Mouse (Mus musculus): Measurements from ENCODE around the gene Lrrc8e. TPM values are rescaled to one million over a fixed set of nuclear protein-coding genes. Genes with fewer than 3 reads are reported as not detected.

Gene Lrrc8e
- total and polyA plus RNA-seq, 3 experiments = 0.29 to 0.52 (median 0.37) TPM

DNA sequence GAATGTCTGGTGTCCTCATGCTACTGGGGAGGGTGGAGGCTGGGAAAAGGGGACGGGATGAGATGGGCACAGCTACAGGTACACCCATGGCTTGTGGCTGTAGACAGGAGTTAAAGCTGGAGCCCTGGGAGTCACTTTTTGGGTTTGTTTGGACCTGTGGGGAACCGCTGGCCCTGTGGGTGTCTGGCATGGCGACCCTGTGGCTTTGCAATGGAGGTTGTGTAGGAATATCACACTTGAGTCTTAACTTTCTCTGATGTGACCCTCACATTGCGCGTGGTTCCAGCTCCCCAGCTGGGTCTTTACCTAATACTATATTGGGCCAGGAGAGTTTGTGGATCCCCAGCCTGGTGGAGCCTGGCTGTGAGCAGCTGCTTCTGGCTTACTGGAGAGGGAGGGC lies 18.4 kb downstream of the Lrrc8e start:
- Histone ChIP-seq H3K27ac (no peak overlapping the region), H3K79me2 (replicated peaks; ENCODE audit: control insufficient read depth, insufficient read depth, low read length) (no peaks in the 10 kb centered on the region), H3K4me1 (ENCODE audit: control insufficient read depth, insufficient read depth, low read length) (no peaks in the 10 kb centered on the region; the same call in 1 of the 2 replicates), H3K4me3 (no peak overlapping the region), H3K27me3 (ENCODE audit: control insufficient read depth, insufficient read depth, low read length) (no peaks in the 10 kb centered on the region), H3K36me3 (ENCODE audit: control insufficient read depth, insufficient read depth, low read length) (no peaks in the 10 kb centered on the region; the same call in 1 of the 2 replicates), H3K9ac (ENCODE audit: low read depth, low read length) (no peak overlapping the region)
- TF ChIP-seq CTCF (IDR thresholded peaks at IDR 0.05) (no peak), POLR2A (IDR thresholded peaks at IDR 0.05; ENCODE audit: insufficient read depth, low read depth, low read length) (no peak), EP300 (IDR thresholded peaks at IDR 0.05; ENCODE audit: insufficient read depth, low read depth, low read length) (no peak)
- 94% methylated on average over 5 of the region's 5 CpGs for WGBS
- no peak for DNase-seq
- intact Hi-C loops (cut with DNase I) = no loop called here

DNA sequence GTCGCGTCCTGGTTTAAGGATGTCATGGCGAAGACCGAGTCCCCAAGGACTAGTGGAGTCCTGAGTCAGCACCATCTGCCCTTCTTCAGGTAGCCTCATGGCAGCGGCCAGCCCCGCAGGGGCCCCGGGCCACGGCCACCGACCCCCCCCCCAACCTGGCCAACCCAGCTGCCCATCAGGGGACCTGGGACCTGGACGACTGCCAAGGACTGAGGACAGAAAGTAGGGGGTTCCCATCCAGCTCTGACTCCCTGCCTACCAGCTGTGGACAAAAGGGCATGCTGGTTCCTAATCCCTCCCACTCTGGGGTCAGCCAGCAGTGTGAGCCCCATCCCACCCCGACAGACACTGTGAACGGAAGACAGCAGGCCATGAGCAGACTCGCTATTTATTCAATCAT lies 19.1 kb downstream of the Lrrc8e start:
- no peaks in the 10 kb centered on the region for H3K4me1 ChIP-seq (ENCODE audit: control insufficient read depth, insufficient read depth, low read length)
- 86% methylated on average over 13 of the region's 13 CpGs for WGBS
- H3K9ac ChIP-seq (ENCODE audit: low read depth, low read length) = no peak overlapping the region
- H3K27ac ChIP-seq = no peak overlapping the region
- H3K36me3 ChIP-seq (ENCODE audit: control insufficient read depth, insufficient read depth, low read length) = no peaks in the 10 kb centered on the region
- no peak for DNase-seq
- intact Hi-C loops (cut with DNase I) = no loop called here
- no peaks in the 10 kb centered on the region for H3K27me3 ChIP-seq (ENCODE audit: control insufficient read depth, insufficient read depth, low read length)
- no peak for TF ChIP-seq POLR2A (IDR thresholded peaks at IDR 0.05; ENCODE audit: insufficient read depth, low read depth, low read length)
- no peak for TF ChIP-seq CTCF (IDR thresholded peaks at IDR 0.05)
- TF ChIP-seq EP300 (IDR thresholded peaks at IDR 0.05; ENCODE audit: insufficient read depth, low read depth, low read length) = no peak
- no peak overlapping the region for H3K4me3 ChIP-seq
- H3K79me2 ChIP-seq (replicated peaks; ENCODE audit: control insufficient read depth, insufficient read depth, low read length) = no peaks in the 10 kb centered on the region

DNA sequence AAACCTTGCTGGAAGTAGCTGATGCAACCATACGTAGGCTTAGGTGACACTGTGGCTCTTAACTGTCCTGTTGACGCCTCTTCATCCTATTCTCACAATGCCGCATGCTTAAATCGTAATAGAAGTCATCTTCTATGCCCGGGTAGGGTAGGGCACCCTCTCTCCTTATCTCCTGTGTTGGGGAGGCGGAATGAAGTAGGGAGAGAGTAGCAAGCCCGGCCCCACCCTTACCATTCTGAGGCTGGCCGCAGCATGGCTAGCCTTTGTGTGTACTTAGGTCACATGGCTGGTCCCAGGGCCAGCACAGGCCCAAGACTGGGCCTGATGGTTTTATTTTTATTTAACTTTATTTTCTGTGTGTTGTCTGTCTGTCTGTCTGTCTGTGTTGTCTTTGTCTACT lies 20.6 kb downstream of the Lrrc8e start:
- WGBS = 85% methylated on average over 8 of the region's 8 CpGs
- DNase-seq = no peak
- Histone ChIP-seq H3K27ac (no peak overlapping the region), H3K4me3 (no peak overlapping the region), H3K27me3 (ENCODE audit: control insufficient read depth, insufficient read depth, low read length) (no peaks in the 10 kb centered on the region), H3K9ac (ENCODE audit: low read depth, low read length) (no peak overlapping the region), H3K79me2 (replicated peaks; ENCODE audit: control insufficient read depth, insufficient read depth, low read length) (no peaks in the 10 kb centered on the region), H3K4me1 (ENCODE audit: control insufficient read depth, insufficient read depth, low read length) (no peaks in the 10 kb centered on the region), H3K36me3 (ENCODE audit: control insufficient read depth, insufficient read depth, low read length) (no peaks in the 10 kb centered on the region)
- no peak for TF ChIP-seq EP300 (IDR thresholded peaks at IDR 0.05; ENCODE audit: insufficient read depth, low read depth, low read length)
- no peak for TF ChIP-seq CTCF (IDR thresholded peaks at IDR 0.05)
- no peak for TF ChIP-seq POLR2A (IDR thresholded peaks at IDR 0.05; ENCODE audit: insufficient read depth, low read depth, low read length)
- intact Hi-C loops (cut with DNase I) = no loop called here

DNA sequence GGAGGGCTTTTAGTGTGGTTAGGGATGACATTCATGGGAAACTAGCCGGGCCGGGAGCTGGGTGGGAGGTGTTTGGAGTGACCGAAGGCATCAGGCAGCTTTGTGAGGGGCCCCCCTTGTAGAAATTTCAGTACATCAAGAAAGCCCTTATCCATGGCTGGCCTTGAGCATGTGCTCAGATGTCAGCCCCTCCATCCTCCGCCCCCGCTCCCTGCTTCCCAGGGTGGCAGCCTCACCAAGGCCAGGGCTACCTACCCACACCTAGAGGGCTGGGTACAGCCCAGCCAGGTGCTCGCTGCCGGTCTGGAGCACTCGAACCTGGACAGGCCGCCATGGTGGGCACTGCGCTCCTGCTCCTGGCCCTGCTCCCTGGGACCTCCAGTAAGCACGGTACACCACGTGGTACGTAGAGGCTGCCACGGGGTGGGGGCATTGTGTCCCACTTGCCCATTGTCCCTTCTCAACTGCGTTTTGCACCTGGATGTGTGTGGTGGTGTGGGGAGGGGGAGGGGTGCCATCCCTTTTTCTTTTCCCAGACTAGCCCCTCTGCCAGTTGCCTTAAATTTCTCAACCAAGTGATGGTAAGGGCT lies 21.4 kb downstream of the Lrrc8e start, which contains the start of gene Tgfbr3l:
TSS of gene Tgfbr3l (plus strand) at position 264 of the 590 bp plus-strand sequence.
- H3K4me3 ChIP-seq = no peak within 1 kb of the TSS
- TF ChIP-seq POLR2A (IDR thresholded peaks at IDR 0.05; ENCODE audit: insufficient read depth, low read depth, low read length) (no peak), EP300 (IDR thresholded peaks at IDR 0.05; ENCODE audit: insufficient read depth, low read depth, low read length) (no peak)
- no peaks in the 10 kb centered on the region for H3K79me2 ChIP-seq (replicated peaks; ENCODE audit: control insufficient read depth, insufficient read depth, low read length)
- no peaks in the 10 kb centered on the region for H3K27me3 ChIP-seq (ENCODE audit: control insufficient read depth, insufficient read depth, low read length)
- no peak within 1 kb of the TSS for H3K27ac ChIP-seq
- peaks cover 2% of the 10 kb centered on the region for H3K4me1 ChIP-seq (ENCODE audit: control insufficient read depth, insufficient read depth, low read length)
- H3K9ac ChIP-seq (ENCODE audit: low read depth, low read length) = no peak within 1 kb of the TSS; the same call in 1 of the 2 replicates
- intact Hi-C loops (cut with DNase I) = no loop called here
- DNase-seq = no peak
- whole genome bisulfite sequencing = 86% methylated on average over 15 of the region's 15 CpGs
- H3K36me3 ChIP-seq (ENCODE audit: control insufficient read depth, insufficient read depth, low read length) = no peaks in the 10 kb centered on the region

DNA sequence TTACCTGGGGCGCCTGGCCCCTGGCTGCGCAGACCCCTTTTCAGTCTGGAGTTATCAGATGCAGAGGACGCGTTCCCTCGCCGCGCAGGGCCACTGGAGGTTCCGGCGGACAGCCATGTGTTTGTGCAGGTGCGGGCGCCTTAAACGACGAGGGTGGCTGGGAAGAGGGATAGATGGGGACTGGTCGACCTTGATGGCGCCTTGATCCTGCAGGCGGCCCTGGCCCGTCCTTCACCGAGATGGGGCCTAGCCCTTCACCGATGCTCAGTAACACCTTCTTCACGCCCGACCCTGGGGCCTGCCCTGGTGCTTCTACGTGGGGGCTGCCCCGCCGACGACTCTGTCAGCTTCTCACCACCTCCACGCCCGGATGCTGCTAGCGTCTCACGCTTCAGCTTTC lies 22.6 kb downstream of the Lrrc8e start:
- TF ChIP-seq CTCF (IDR thresholded peaks at IDR 0.05) = no peak
- TF ChIP-seq POLR2A (IDR thresholded peaks at IDR 0.05; ENCODE audit: insufficient read depth, low read depth, low read length) = no peak
- TF ChIP-seq EP300 (IDR thresholded peaks at IDR 0.05; ENCODE audit: insufficient read depth, low read depth, low read length) = no peak
- Histone ChIP-seq H3K4me3 (no peak overlapping the region), H3K9ac (ENCODE audit: low read depth, low read length) (peak overlapping the region; percentile 40), H3K36me3 (ENCODE audit: control insufficient read depth, insufficient read depth, low read length) (no peaks in the 10 kb centered on the region), H3K27me3 (ENCODE audit: control insufficient read depth, insufficient read depth, low read length) (no peaks in the 10 kb centered on the region), H3K27ac (no peak overlapping the region; the same call in 1 of the 2 replicates), H3K79me2 (replicated peaks; ENCODE audit: control insufficient read depth, insufficient read depth, low read length) (0 out of 2 replicates have a peak, but pooled peaks cover 2% of the 10 kb centered on the region), H3K4me1 (ENCODE audit: control insufficient read depth, insufficient read depth, low read length) (peaks cover 5% of the 10 kb centered on the region)
- intact Hi-C loops (cut with DNase I) = no loop called here
- 25% methylated on average over 29 of the region's 29 CpGs for WGBS
- peak in 1 of 2 experiments; percentile 33 for DNase-seq

DNA sequence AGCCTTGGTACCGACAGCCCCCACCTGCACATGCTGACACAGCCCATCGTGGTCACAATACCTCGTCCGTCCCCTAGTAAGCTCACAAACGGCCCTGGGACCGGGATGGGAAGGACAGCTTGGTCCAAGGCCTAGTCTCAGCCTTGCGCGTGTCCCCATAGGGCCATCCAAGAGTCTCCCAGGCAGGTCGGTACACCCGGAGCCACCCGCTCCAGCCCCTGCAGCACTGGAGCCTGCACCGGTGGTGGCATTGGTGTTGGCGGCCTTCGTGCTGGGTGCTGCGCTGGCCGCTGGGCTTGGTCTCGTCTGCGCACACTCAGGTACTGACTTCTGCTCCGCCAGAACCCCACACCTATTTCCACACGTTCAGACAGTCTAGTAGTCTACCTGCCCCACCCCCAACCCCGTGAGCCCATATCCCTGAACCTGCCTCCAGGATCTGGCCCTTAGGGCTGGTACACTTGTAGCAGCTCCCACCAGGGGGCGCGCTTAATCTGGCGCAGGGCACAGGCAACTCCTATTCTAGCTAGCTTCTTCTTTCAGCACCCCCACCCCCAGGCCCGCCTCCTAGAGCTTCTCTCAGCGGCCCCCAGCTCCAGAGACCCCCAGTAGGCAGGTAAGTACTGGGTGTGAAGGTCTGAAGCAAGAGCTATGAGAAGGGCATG lies 23.8 kb downstream of the Lrrc8e start:
- Histone ChIP-seq H3K36me3 (ENCODE audit: control insufficient read depth, insufficient read depth, low read length) (no peaks in the 10 kb centered on the region), H3K9ac (ENCODE audit: low read depth, low read length) (no peak overlapping the region), H3K27me3 (ENCODE audit: control insufficient read depth, insufficient read depth, low read length) (no peaks in the 10 kb centered on the region), H3K27ac (no peak overlapping the region), H3K4me1 (ENCODE audit: control insufficient read depth, insufficient read depth, low read length) (peaks cover 5% of the 10 kb centered on the region), H3K4me3 (no peak overlapping the region), H3K79me2 (replicated peaks; ENCODE audit: control insufficient read depth, insufficient read depth, low read length) (0 out of 2 replicates have a peak, but pooled peaks cover 2% of the 10 kb centered on the region)
- intact Hi-C loops (cut with DNase I) = loop anchor here (2.0 to 5.0 kb wide), 4 partner anchors 58 to 267 kb away; no protein-coding TSS in a partner anchor
- TF ChIP-seq CTCF (IDR thresholded peaks at IDR 0.05) = peak; percentile 96
- TF ChIP-seq EP300 (IDR thresholded peaks at IDR 0.05; ENCODE audit: insufficient read depth, low read depth, low read length) = 0 out of 2 replicates have a peak, but pooled peaks have one; percentile 22
- no peak for TF ChIP-seq POLR2A (IDR thresholded peaks at IDR 0.05; ENCODE audit: insufficient read depth, low read depth, low read length)
- peak; percentile 82 to 87 for DNase-seq
- WGBS = 44% methylated on average over 26 of the region's 26 CpGs

All from heart, adult 2 months (tissue).